Mouse (Mus musculus): ENCODE measurements at regions not wholly inside any gene's neighbourhood (a gene's known extent, or its start where the extent isn't known, plus 50 kb on each side); places are given as distances from the start of the nearest gene placed in this dataset.

DNA sequence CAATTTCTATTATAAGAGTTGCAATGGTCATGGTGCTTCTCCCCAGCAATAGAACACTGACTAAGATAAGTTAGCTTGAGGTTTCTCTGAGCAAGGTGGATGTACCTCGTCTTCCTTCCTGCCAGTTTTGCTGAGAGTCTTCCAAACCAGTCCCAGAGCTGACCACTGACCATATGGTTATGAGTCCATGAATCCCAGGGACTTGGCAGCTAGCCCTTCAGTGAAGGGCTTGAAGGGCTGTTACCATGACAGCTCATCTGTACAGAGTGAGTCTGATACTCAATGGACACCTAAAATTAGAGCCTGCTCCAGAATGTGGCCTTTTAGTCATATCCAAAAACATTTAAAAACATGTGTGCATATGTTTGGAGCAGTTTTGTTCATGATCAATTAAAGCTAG, 297.5 kb upstream of the Thsd7b start:
- DNase-seq (ENCODE audit: low read depth, low spot score), result no peak

DNA sequence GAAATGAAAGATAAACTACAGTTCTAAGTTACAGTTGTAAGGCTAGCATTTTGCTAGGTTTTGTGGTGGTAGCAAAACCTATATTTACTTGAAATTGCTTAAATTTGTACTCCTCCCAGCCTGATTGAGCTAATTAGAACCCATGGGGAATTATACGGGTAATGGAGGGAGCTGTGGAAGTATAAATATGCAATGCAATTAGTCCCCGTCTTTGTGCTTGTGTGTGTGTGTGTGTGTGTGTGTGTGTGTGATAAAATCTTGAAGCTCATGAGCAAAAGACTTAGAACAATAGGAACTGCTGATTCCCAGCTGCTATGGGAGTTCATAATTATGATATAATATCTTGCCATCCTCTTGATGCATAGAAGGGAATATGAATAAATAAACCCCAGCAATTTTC, 321.7 kb upstream of the Thsd7b start:
- DNase-seq (ENCODE audit: low read depth, low spot score), result no peak

- no peak for DNase-seq (ENCODE audit: low read depth, low spot score)
Observed at GRCm38 (mm10) chr1:128950512-128950911, 322.6 kb upstream of the Thsd7b start.

DNA sequence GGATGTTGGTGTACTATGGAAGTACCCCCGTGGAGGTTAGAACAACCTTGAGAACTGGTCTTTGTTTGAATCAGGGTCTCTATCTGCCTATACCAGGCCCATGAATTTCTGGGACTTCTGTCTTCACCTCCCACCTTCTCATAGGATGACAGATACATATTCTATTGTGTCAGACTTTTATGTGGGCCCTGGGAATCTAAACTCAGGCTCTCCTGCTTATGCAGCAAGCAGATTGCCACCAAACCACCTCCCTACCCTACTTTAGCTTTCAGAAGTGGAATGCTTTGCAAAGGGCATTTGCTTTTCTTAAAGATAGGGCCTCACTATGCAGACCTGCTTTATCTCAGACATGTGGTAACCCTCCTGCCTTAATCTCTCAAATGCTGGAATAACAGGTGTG, 322.7 kb upstream of the Cxcr4 start:
- no peak for DNase-seq (ENCODE audit: low read depth, low spot score)

- DNase-seq (ENCODE audit: low read depth, low spot score), result no peak
Observed at GRCm38 (mm10) chr1:128912532-128912931, 320.4 kb upstream of the Cxcr4 start.

GRCm38 (mm10) chr1:128907566-128907965, 315.5 kb upstream of the Cxcr4 start:
- DNase-seq (ENCODE audit: low read depth, low spot score), result no peak

DNA sequence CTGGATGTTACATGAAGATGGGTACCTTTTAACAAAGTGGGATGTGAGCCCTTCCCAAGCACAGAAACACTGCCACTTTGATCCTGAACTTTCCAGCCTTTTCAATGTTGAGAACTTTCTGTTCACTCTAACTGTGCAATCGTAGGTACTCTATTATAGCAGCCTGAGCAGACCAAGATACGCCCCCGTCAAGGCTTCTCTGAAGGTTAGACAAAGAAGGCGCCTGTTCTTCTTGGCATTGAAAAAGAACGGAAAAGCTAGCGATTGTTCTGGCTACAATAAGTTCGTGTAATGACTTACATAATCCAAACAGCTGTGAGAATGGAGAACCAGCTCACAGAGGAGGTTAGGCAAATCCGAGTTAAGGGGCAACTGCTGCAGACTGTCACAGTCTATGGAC, 305.9 kb upstream of the Cxcr4 start:
- no peak for DNase-seq (ENCODE audit: low read depth, low spot score)

DNA sequence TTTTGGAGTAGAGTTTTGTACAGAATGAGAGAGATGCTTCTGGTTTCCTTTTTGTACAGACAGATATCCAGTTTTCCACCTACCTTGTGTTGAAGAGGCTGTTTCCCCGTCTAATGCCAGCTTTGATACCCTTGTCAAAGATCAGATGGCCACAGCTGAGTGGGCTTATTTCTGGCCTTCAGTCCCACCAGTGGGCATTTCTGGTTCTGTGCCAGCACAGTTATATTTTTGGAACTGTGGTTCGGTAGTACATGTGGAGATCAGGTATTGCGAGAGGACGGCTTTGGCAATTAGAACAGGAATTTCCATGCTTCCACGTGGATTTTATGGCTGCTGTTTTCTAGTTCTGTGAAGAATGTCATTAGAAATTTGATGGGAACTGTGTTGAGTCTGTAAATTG, 302.5 kb upstream of the Cxcr4 start:
- no peak for DNase-seq (ENCODE audit: low read depth, low spot score)

DNA sequence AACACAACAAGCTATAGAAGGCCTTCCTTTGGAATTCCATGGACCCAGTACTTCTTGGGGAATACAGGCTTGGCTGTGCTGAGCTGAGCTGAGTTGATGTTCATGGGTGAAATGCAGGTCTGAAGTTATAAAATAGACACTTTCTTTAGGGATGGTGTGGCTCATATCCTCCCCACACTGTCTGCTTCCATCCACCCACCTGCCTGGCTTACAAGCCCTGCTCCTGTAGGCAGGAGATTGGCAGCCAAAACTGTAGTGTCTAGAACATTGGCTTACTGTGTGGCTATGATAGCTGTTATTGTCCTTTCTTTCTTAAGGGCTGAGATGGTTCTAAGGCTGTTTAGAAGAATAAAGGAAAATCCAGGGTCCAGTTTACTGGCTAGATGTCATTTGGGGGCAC, 286.2 kb upstream of the Cxcr4 start:
- no peak for DNase-seq (ENCODE audit: low read depth, low spot score)

DNA sequence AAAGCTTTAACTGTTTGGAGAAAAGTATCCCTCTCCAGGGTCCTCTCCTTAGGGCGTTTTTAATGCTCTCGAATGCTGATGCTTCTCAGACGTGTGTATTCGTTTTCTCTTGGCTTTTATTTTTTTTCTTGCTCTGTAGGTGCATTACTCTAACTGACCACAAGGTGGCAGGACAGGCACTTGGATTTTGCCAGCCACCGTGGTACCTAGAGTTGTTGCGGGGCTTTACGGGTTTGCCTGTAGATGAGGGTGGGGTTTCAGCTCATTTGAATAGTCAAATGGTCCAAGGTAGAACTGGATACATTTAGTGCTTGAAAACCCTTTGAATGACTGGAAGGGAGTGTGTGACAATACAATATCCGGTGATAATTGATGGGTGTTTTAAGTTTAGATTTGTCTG, 283.2 kb upstream of the Cxcr4 start:
- DNase-seq (ENCODE audit: low read depth, low spot score), result peak; percentile 20

DNA sequence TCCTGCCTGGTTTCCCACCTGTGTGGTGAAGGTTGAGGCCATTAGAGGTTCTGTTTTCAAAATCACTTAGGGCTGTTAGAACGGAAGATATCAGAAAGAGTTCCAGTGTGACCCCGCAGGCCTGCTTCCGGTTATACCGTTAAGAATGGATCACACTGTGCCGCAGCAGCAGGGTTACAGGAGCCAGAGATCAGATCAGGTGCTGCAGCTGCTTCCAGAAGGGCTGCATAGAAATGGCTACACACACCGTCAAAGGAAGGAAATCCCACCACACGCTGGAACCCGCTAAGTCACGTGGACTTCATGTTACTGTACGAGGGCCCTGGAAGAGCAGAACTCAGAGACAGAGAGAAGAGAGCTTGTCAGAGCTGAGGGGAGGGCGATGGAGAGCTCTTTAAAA, 282.1 kb upstream of the Cxcr4 start:
- no peak for DNase-seq (ENCODE audit: low read depth, low spot score)

- DNase-seq (ENCODE audit: low read depth, low spot score), result no peak
Observed at GRCm38 (mm10) chr1:128868761-128869160, 276.7 kb upstream of the Cxcr4 start.

DNA sequence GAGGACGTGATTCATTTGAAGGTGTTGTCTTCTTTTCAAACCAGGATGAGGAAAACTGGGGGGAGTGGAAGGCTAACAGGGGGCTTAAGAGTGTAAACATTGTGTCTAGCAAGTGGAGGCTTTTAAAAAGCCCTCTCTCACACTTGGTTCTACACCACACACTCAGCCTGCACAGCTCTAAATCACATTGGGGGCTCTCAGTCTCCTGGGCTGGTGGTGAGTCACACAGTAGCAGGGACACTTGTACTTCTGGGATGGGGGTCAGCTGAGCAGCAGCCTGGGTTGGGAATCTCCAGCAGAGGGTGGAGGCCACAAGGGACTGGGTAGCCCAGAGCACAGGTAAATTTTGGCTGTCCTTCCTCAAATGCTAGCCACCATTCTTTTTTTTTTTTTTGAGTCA, 268.4 kb upstream of the Cxcr4 start:
- no peak for DNase-seq (ENCODE audit: low read depth, low spot score)

DNA sequence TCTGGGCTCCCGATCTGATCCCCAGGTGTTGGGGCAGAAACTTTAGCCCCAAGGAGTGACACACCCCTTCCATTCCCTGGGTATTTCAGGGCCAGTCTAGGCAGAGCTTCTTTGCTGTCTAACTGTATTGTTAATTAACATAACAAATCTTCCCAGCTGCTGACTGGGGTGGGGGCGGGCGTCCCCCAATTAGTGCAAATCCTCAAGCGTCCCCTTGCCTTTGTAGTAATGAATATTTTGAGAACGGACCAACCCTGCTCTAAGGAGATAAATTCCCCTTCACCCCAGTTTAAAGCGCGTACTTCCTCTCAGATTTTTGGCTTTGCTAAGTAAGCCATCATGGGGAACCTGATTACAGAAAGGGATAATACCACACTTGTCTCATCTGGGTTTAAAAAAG, 268.0 kb upstream of the Cxcr4 start:
- DNase-seq (ENCODE audit: low read depth, low spot score), result no peak

DNA sequence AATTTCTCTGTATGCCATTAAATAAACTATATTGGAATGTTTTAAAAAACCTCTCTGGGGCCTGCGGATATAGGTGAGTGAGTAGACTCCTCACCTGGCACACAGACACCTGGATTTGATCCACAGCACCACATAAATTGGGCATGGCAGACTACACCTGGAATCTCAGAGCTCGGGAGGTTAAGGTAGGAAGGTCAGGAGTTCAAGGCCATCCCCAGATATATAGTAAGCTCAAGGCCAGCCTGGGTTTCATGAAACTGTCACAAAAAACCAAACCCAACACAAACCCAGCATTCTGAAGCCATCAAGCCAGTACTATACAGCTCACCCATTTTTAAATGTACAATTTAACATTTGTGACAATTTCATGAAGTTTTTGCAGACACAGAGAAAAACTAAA, 266.6 kb upstream of the Cxcr4 start:
- no peak for DNase-seq (ENCODE audit: low read depth, low spot score)

- no peak for DNase-seq (ENCODE audit: low read depth, low spot score)
Observed at GRCm38 (mm10) chr1:128856933-128857332, 264.8 kb upstream of the Cxcr4 start.

DNA sequence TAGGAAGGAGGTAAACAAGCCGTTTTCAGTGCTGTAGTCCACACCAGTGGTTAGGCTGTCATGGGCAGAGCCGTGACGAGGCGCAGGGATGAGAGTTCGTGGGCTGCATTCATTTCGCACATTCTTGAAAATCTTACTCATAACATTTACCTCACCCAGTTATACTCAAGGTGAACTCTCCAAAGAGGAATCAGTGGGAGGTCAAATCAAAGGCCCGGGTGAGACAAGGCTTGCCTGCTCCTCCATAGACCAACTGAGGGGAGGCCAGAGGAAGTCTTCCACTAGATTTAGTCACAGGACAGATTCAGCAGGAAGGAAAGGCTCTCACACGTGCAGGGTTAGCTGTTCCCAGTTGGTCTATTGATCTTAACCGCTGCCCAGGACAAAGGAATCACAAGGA, 262.6 kb upstream of the Cxcr4 start:
- no peak for DNase-seq (ENCODE audit: low read depth, low spot score)

DNA sequence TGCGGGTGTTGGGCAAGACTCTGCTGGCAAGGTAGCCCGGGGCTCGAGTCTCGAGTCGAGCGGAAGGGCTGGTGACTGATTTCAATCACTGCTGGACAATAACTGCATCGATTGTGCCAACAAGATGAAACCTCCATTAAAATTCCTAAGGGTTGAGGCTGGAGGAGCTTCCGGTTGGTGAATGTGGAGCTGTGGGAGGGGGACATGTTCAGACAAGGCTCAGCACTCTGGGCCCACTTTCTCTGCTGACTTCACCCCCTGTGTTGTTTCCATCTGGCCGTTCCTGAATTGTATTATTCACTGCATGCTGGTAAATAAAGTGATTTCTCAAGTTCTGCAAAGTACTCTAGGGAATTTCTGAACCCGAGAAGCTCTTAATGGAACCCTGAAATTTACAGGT, 261.2 kb upstream of the Cxcr4 start:
- DNase-seq (ENCODE audit: low read depth, low spot score), result no peak

DNA sequence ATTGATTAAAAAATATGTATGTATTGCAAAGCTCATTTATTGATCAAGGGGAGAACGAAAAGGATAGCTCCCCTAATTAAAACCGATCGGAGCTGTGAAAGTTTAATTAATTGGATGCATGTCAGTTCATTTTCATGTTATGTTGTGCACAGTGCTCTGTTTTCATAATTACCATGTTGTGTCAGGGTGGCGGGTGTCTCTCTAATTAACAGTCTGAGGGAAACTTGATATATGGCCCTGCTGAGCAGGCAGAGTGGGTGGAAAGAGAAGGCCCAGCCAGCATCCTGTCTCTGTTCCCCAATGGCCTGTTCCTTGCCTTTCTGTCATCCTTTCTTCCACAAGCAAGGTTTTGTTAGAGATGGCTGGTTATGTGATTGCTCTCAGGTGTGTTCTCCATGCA, 245.3 kb upstream of the Cxcr4 start:
- DNase-seq (ENCODE audit: low read depth, low spot score), result no peak

- no peak for DNase-seq (ENCODE audit: low read depth, low spot score)
Observed at GRCm38 (mm10) chr1:128835510-128835909, 243.4 kb upstream of the Cxcr4 start.

DNA sequence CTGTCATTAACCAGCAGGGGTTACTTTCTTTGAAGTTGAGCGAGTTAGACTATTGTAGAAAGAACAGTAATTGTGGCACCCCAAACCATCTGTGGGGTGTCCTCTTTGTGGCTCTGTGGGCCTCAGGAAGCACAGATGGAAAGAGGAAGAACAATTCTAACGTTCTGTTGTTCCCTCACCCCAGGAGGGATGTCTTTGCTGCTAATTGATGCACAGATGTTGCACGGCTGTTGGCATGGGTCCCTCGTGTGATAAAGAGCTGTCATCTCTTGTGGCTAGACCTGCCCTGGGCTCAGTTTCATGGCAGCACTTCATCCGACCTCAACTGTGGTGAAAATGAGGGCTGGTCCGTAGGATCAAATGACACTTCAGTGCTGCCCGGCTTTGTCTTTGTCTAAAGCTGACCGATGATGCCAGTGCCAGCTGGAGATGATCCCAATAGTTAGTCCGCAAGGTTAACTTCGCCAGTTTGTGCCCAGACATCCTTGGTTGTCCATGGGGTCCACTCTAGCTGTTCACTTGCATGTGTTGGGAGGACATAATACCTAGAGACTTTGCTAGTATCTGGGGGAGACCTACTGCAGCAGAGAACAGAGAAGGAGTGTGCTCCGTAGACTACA, 241.1 kb upstream of the Cxcr4 start:
- DNase-seq (ENCODE audit: low read depth, low spot score), result no peak

GRCm38 (mm10) chr1:128832201-128832883, 240.2 kb upstream of the Cxcr4 start:
- no peak for DNase-seq (ENCODE audit: low read depth, low spot score)

- no peak for DNase-seq (ENCODE audit: low read depth, low spot score)
Observed at GRCm38 (mm10) chr1:128830671-128831240, 238.7 kb upstream of the Cxcr4 start.

Data from retina, adult 2 months (tissue).